Mouse (Mus musculus): ENCODE measurements at regions not wholly inside any gene's neighbourhood (a gene's known extent, or its start where the extent isn't known, plus 50 kb on each side); places are given as distances from the start of the nearest gene placed in this dataset.

DNA sequence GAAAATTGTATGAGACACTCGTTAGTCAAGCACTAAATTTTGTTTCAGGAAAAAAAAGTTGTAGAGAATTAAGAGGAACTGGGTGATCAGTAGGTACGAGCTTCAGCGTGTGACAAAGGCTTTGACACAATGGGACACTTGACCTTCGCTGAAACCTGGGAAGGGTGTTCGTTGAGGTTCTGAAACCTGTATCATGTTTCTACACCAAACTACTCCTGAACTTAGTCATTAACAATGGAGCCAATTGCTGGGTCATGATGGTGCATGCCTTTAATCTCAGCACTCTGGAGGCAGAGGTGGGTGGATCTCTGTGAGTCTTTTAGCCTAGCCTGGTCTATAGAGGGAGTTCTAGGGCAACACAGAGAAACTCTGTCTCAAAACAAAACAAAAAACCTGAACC lies 81.3 kb upstream of the Psmd7 start:
- no peak for DNase-seq
- TF ChIP-seq CTCF (IDR thresholded peaks at IDR 0.05; ENCODE audit: insufficient read depth, low read length) (no peak), POLR2A (IDR thresholded peaks at IDR 0.05; ENCODE audit: borderline replicate concordance, extremely low read depth, low read depth, low read length) (no peak)
- 84% methylated on average over 5 of the region's 5 CpGs for WGBS
- Histone ChIP-seq H3K4me3 (replicated peaks; ENCODE audit: extremely low read depth, low read depth, low read length) (no peak overlapping the region), H3K4me1 (ENCODE audit: control insufficient read depth, insufficient read depth, low read length) (no peaks in the 10 kb centered on the region)

DNA sequence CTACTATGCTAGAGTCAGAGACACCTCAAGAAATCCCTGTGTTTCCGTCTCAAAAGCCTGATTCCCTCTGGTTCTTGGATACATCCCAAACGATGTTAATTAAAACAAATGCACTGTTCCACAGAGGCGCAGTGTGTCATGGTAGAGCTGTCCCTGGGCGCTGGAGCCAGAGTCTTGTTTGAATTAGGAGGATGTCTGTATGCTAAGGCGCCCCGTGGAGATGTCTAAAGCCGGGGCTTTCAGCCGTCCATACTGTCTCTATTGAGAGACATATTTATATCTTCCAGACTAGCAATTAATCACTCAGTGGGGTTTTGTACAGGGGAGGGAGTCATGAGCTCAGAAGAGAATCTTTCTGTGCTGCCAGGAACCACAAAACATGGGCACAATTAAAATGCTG lies 83.2 kb upstream of the Psmd7 start:
- 48% methylated on average over 8 of the region's 8 CpGs for WGBS
- TF ChIP-seq CTCF (IDR thresholded peaks at IDR 0.05; ENCODE audit: insufficient read depth, low read length) (no peak), POLR2A (IDR thresholded peaks at IDR 0.05; ENCODE audit: borderline replicate concordance, extremely low read depth, low read depth, low read length) (no peak)
- Histone ChIP-seq H3K4me1 (ENCODE audit: control insufficient read depth, insufficient read depth, low read length) (no peaks in the 10 kb centered on the region), H3K4me3 (replicated peaks; ENCODE audit: extremely low read depth, low read depth, low read length) (no peak overlapping the region)
- DNase-seq = no peak

DNA sequence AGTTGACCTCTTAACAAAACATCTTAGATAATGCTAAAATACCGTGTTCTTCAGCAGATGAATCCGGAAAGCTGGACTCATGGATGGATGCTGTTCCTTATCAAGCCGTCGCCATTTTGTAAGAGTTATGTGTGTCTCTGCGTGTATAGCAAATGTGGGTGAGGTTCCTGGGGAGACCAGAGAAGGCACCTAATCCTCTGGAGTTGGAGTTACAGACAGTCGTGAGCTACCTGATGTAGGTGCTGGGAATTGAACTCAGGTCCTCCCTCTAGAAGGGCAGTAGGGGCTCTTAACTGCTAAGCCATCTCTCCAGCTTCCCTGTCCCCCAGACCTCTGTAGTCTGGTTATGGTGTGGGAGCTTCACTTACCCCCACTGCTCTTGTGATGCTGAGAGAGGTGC lies 84.4 kb upstream of the Psmd7 start:
- WGBS = 89% methylated on average over 6 of the region's 6 CpGs
- H3K4me1 ChIP-seq (ENCODE audit: control insufficient read depth, insufficient read depth, low read length) = no peaks in the 10 kb centered on the region

DNA sequence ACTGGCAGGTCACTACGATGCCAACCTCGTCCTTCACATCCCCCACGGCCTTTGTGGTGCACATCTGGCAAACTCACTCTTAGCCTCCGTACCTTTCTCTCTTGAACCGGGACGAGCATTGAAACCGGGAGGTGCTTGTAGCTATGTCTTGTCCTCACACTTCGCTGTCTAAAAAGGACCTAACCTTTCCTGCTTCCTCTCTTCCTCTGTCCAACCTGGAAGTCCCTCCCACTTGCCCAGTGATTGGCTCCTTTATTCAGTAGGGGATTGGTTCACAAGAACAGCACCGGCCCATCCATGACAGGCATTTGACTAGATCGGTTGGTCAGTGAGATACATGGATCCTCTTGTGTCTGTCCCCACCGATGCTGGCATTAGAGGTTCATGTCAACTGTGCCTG lies 93.8 kb upstream of the Psmd7 start:
- 89% methylated on average over 11 of the region's 11 CpGs for WGBS
- no peak for DNase-seq
- no peak for TF ChIP-seq POLR2A (IDR thresholded peaks at IDR 0.05; ENCODE audit: borderline replicate concordance, extremely low read depth, low read depth, low read length)
- no peak for TF ChIP-seq CTCF (IDR thresholded peaks at IDR 0.05; ENCODE audit: insufficient read depth, low read length)
- Histone ChIP-seq H3K4me1 (ENCODE audit: control insufficient read depth, insufficient read depth, low read length) (no peaks in the 10 kb centered on the region), H3K4me3 (replicated peaks; ENCODE audit: extremely low read depth, low read depth, low read length) (no peak overlapping the region)

More for the DNA sequence above, 84.4 kb upstream of the Psmd7 start:
- no peak overlapping the region for H3K4me3 ChIP-seq (replicated peaks; ENCODE audit: extremely low read depth, low read depth, low read length)
- DNase-seq = no peak
- TF ChIP-seq CTCF (IDR thresholded peaks at IDR 0.05; ENCODE audit: insufficient read depth, low read length) (no peak), POLR2A (IDR thresholded peaks at IDR 0.05; ENCODE audit: borderline replicate concordance, extremely low read depth, low read depth, low read length) (no peak)

DNA sequence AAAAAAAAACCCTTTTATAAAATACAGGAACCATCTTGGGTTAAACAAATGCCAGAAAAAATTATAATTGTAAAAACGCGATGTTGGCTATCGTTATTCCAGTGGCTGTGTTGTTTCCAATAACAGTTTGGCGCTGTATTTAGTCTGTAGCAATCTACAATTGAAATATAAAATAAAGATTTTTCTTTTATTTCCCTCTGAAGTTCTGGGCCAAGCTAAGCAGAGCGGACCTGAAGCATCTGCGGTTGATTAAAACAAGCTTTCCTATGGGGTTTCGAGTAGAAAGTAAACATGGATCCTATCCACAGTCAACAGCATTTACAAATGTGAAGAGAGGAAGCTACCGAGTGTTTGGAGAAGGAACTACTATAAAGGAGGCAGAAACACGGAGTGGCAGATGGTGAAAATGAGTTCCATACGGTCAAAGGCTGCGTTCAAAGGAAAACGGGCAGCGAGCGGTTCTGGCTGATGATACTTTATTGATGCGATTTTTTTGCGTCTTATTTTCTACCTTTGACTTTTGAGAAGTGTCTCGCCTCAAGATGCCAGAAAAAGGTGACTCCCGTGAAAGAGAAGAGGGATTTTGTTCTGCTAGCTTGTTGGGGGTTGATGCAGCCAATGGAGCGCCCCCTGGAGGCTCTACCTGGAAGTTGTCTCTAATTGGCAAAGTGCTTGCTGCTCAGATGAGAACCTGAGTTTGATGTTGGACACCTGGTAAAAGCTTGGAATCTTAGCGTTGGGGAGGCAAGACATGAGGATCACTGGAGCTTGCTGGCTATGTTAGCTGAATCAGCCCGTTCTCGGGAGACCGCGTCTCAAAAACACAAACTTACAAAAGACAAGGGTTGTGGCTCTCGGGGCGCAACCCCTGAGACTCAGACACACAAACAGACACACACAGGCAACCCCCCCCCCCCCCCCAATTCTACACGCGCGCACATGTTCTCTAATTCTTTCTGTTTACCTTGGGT lies 96.7 kb upstream of the Psmd7 start:
- 45% methylated on average over 29 of the region's 29 CpGs for WGBS
- no peaks in the 10 kb centered on the region for H3K4me1 ChIP-seq (ENCODE audit: control insufficient read depth, insufficient read depth, low read length)
- DNase-seq = peak; percentile 28
- no peak overlapping the region for H3K4me3 ChIP-seq (replicated peaks; ENCODE audit: extremely low read depth, low read depth, low read length)
- TF ChIP-seq POLR2A (IDR thresholded peaks at IDR 0.05; ENCODE audit: borderline replicate concordance, extremely low read depth, low read depth, low read length) (no peak), CTCF (IDR thresholded peaks at IDR 0.05; ENCODE audit: insufficient read depth, low read length) (peak; percentile 56)

DNA sequence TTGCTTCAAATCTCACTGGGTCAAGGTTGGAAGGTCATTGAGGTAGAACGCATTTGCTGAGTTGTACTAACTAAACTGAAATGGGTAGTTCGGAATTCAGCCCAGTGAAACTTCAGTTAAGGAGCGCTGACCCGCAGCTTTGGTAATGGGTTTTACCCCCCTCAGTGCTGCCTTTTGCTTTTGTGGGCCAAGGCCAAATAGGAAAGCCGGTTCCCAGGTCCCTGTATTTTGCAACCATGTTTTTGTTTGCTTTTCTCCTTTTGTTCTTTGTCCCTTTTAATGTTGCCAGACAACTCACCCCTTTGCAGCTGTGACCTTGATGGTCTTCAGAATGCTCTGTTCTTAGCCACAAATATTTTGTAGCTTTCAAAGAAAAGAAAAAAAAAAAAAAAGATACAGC lies 98.7 kb upstream of the Psmd7 start:
- H3K4me3 ChIP-seq (replicated peaks; ENCODE audit: extremely low read depth, low read depth, low read length) = no peak overlapping the region
- WGBS = 70% methylated on average over 5 of the region's 5 CpGs
- no peaks in the 10 kb centered on the region for H3K4me1 ChIP-seq (ENCODE audit: control insufficient read depth, insufficient read depth, low read length)
- DNase-seq = no peak
- no peak for TF ChIP-seq CTCF (IDR thresholded peaks at IDR 0.05; ENCODE audit: insufficient read depth, low read length)
- no peak for TF ChIP-seq POLR2A (IDR thresholded peaks at IDR 0.05; ENCODE audit: borderline replicate concordance, extremely low read depth, low read depth, low read length)

DNA sequence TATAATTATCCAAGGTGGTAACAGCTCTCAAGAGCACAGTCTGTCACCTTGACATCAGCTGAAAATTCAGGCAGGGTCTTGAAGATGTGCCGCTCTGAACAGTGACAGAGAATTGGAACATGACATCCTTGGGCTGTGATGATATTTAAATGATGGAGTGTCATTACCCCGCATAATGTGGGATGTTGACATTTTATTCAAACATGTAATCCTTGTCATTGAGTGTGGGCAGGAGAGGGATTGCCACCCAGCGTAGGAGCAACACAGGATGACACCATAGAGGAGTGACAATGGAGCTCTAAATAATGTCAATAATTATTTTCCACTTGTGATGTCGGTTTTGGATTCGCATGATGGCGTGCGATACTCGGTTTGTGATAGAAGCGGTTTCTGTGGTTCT lies 99.3 kb upstream of the Psmd7 start:
- no peaks in the 10 kb centered on the region for H3K4me1 ChIP-seq (ENCODE audit: control insufficient read depth, insufficient read depth, low read length)
- TF ChIP-seq CTCF (IDR thresholded peaks at IDR 0.05; ENCODE audit: insufficient read depth, low read length) (no peak), POLR2A (IDR thresholded peaks at IDR 0.05; ENCODE audit: borderline replicate concordance, extremely low read depth, low read depth, low read length) (no peak)
- WGBS = 90% methylated on average over 9 of the region's 9 CpGs

DNA sequence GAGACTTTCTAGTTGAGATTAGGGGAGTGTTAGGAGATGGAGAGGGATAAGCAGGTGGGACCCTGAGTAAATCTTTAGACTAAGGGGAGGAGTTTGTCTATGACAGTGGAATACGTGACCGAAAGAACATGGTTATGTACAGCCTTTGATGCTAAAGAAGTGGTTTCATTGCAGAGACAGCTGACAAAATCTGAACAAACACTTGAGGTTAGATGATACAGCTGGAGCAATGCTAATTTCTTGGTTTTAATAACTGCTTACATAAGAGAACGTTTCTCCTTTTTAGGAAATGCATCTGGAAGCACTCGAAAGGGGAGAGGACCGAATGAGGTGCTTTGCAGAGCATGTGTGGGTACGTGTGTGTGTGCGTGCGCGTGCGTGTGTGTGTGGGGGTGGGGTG lies 100.8 kb upstream of the Psmd7 start:
- no peak for TF ChIP-seq CTCF (IDR thresholded peaks at IDR 0.05; ENCODE audit: insufficient read depth, low read length)
- no peak for TF ChIP-seq POLR2A (IDR thresholded peaks at IDR 0.05; ENCODE audit: borderline replicate concordance, extremely low read depth, low read depth, low read length)
- WGBS = 76% methylated on average over 10 of the region's 10 CpGs
- H3K4me3 ChIP-seq (replicated peaks; ENCODE audit: extremely low read depth, low read depth, low read length) = no peak overlapping the region
- no peak for DNase-seq
- H3K4me1 ChIP-seq (ENCODE audit: control insufficient read depth, insufficient read depth, low read length) = no peaks in the 10 kb centered on the region

More for the DNA sequence above, 99.3 kb upstream of the Psmd7 start:
- no peak for DNase-seq
- no peak overlapping the region for H3K4me3 ChIP-seq (replicated peaks; ENCODE audit: extremely low read depth, low read depth, low read length)

DNA sequence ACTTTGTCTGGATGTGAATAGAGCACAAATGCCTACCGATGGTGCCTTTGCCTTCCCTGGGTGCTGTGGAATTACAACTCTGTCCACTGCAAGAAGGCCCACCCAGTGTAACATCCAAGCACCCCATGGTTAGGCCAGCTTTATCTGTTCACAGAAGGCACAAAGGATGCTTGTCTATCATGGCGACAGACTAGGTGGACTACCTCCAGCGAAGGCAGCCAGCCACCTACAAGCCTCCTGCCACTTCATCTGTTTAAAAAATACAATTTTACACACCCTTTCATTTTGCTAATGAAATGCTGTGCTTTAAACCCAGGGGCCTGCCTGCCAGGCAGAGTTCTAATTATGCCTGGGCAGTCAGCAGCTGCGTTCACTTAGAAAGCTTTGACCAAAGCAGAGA lies 103.0 kb upstream of the Psmd7 start:
- 94% methylated on average over 4 of the region's 4 CpGs for WGBS
- TF ChIP-seq POLR2A (IDR thresholded peaks at IDR 0.05; ENCODE audit: borderline replicate concordance, extremely low read depth, low read depth, low read length) (no peak), CTCF (IDR thresholded peaks at IDR 0.05; ENCODE audit: insufficient read depth, low read length) (no peak)

More for the DNA sequence above, 103.0 kb upstream of the Psmd7 start:
- Histone ChIP-seq H3K4me1 (ENCODE audit: control insufficient read depth, insufficient read depth, low read length) (no peaks in the 10 kb centered on the region), H3K4me3 (replicated peaks; ENCODE audit: extremely low read depth, low read depth, low read length) (no peak overlapping the region)
- DNase-seq = no peak
